Mouse (Mus musculus) testis, adult 2 months (tissue): ENCODE data around the gene Kif2c.

Source experiments
- CTCF ChIP-seq: fragments of 200-500 bp; IDR thresholded peaks from 2 replicates; pipeline ENCODE4 v1.5.1; 2012; ENCODE audit warnings: low read depth, mild to moderate bottlenecking, inconsistent platforms, low read length, moderate library complexity; ENCODE audit not compliant: control insufficient read depth, insufficient read depth, insufficient replicate concordance
- POLR2A ChIP-seq: fragments of 200-500 bp; IDR thresholded peaks from 2 replicates; pipeline ENCODE4 v1.6.1; 2012; ENCODE audit warnings: low read depth, mild to moderate bottlenecking, inconsistent platforms, low read length, moderate library complexity; ENCODE audit not compliant: control insufficient read depth

GRCm38 (mm10) chr4:117131198-117131597 is 51.2 kb downstream of the Kif2c start:
- TF ChIP-seq POLR2A (no peak), CTCF (no peak)
